Mouse (Mus musculus): ENCODE data around the gene Rhot2.
"Not testable (repeated sequence)": the region's sequence is repeated elsewhere in the genome, so short reads cannot be mapped to it uniquely, and the experiment has no call there.

Gene Rhot2

DNA sequence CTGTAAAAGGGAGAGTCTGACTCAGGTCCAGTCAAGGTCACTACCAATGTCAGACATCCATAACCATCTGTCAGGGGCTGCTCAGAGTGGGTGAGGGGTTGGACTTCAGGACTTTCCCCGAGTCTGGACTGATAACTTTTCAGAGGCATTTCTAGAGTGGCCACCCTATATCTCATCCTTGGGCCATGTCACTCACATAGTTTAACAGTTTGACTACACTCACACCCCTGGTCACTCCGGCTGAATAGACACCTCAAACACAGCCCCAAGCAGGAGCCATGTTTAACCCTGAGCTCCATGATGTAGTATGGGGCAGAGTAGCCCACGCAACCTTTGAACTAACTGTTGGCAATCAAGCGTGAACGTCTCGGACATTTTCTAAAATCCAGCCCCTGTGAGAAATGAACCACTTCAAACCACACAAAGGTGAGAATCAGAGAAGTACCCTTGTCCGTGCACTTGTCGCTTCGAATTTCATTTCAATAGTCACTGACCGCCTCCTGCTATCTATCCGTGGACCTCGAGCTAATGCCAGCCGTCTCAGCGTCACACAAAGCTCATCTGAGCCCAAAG, 29.6 kb upstream of the Rhot2 start:
- no peak for DNase-seq

DNA sequence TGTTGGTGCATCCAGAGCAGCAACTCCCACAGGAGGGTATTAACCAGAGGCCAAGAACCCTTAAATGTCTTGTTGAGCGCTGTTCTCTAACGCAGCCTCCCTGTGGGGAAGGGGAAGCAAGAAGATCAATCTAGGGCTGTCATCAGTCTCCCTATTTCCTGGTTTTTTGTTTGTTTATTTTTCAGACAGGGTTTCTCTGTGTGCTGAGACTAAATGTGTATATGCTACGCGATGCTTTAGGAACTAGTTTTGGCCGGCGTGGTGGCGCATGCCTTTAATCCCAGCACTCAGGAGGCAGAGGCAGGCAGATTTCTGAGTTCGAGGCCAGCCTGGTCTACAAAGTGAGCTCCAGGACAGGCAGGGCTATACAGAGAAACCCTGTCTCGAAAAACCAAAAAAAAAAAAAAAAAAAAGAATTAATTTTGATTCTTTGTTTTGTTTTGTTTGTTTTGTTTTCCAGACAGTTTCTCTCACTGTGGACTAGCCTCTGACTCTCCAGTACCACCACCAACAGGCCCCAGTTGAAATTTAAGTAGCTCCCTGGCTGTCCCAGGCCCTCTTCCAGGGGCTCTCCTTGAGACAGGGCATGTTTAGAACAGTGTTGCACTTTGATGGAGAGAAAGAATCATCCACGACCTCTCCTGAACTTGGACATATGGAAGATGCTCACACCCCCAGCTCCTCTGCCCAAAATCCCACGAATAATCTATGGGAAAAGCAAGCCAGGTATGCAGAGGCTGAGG, 28.9 kb upstream of the Rhot2 start:
- no peak for DNase-seq

DNA sequence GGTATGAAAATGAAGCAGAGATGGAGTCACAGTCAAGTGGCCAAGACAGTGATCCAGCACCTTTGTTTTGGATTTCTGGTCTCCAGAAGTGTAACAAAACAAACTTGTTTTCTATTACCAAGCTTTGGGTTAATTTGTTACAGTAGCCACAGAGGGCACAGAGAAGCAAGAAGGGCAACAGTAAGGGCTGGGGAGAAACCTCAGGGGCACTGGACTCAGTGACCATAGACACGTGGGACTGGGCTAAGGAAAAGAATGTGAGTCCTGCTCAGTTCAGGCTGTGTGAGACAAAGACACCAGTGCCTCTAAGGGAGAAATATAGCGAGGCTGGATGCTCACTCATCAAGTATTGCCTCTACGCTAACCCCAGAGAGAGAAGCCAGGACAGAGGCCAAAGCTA, 28.0 kb upstream of the Rhot2 start:
- DNase-seq = no peak

DNA sequence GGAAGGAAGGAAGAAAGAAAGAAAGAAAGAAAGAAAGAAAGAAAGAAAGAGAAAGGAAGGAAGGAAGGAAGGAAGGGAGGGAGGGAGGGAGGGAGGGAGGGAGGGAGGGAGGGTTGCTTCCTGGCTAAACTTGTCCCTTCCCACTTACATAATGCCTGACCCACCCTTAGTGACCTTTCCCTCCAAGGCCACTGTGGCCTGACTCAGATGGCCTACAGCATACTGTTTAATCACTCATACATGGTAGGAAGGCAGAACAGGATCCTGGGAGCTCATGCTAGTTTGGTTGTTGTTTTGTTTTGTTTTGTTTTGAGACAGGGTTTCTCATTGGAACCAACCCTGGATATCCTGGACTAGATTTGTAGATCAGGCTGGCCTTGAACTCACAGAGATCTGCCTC, 26.9 kb upstream of the Rhot2 start:
- DNase-seq = not testable (repeated sequence)

DNA sequence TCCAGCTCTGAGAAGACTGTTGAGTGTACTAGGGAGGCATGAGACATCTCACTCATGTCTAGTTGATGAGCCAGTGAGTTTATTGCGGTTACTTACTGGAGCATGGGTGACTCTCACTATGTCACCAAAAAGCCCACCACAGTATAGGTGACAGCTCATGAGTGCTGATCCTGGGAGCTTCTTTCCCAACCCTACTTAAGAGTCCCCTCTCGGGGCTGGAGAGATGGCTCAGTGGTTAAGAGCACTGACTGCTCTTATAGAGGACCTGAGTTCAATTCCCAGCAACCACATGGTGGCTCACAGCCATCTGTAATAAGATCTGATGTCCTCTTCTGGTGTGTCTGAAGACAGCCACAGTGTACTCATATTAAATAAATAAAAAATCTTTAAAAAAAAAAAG, 25.3 kb upstream of the Rhot2 start:
- no peak for DNase-seq

DNA sequence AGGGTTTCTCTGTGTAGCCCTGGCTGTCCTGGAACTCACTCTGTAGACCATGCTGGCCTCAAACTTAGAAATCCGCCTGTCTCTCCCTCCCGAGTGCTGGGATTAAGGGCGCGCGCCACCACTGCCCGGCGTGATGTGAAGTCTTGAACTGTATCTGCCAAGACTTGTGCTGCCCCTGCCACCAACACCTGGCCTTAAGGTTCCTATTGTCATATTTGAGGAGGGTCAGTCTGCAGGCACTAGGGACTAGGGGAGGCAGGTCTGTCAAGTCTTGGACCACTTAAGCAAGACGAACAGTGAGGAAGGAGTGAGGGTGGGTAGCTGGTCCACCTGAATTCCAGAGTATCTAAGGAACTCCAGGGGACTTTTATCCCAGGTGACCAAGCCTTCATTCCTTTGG, 24.8 kb upstream of the Rhot2 start:
- DNase-seq = no peak

DNA sequence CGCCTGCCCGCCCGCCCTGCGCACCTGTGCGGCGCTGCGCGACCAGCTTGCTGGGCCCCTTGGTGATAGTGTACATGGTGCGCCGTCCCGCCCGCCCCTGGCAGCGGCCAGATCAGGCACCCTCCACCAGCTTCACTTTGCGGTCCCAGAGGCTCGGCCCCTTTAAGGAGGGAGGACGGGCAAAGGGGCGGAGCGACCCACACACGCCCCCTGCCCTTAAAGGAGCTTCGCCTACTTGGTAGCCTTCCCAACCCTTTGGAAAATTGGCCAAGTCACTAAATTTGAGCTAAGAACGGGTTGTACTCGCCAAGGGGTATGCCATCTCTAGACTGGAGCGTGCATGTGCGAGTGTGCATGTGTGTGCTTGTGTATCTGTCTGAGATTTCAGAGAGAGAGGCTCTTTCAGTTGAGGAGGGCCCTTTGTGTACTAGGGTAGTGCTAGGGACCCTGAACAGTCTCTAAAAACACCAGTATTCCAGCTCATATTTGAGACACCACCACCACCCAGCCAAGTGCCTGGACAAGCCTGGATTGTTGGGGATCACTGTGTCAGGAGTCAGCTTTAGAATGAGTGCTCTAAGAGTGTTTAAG, 24.0 kb upstream of the Rhot2 start, which contains the start of gene Mcrip2:
Gene Mcrip2 (minus strand): TSS at position 164 of the 591 bp plus-strand sequence.
- peak; percentile 88 to 92 for DNase-seq

DNA sequence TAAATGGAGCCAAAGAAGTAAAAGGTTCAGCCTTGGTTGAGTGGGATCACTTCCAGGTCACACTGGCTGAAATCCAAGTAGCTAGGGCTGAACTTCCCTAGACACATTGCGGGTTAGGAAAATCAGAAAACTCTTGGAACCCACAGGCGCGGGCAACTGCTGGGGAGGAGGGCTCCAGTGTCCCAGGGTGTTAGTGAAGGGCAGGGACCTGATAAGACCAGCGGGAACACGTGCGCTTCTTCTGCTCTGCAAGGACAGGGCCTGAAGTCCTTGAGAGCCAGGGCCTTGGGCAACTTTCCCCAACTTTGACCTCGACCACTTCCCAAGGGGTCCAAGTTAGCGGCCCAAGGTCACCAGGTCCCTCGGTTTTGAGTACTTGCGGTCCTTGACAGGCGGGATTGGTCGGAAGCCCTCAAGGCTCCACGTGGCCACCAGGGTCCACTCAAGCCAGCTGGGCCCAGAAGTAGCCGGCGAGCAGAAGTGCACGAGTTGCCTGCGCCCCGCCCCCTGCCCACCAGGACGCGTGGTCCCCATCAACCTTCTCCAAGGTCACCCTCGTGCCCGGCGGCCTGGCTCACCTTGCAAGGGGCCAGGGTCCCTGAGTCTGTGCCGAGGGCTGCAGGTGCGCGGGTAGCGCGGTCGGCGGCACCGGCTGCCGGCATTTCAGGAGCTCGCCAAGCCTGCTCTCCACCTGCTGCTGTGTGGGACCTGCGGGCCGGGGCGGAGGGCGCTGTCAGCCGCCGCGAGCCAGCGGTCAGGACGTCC, 23.4 kb upstream of the Rhot2 start:
- peak; percentile 57 to 59 for DNase-seq

DNA sequence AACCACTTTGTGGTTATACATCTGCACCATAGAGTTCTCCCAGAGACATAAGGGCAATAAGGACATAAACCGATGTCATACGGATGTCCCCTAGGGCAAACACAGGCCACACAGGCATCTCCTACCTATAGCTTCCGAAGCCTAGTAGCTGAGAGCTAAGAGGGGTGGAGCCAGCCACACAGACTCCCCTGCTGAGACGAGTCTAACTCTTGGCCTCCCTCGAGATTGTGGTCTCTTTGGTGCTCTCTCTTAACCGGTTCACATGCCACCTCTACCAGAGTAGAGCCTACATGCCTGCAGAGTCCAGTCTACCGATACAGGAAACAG, 22.8 kb upstream of the Rhot2 start:
- no peak for DNase-seq

DNA sequence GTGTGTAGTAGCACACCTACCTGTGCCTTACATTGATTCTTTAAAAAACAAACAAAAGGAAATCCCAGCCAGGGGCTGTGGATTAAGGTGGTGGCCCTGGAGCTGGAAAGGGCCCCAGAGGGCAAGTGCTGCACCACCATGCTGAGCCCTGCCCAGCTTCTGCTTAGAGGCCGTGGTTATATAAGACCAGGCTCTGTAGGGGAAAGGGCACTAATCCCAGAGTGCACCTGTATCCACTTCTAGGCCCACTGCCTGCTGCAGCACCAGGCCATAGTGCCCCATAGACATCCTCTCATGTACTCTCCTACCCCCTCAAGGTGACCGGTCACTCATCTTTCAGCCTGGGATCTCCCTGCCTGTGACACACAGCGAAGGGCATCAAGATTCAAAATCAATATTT, 21.5 kb upstream of the Rhot2 start:
- no peak for DNase-seq

DNA sequence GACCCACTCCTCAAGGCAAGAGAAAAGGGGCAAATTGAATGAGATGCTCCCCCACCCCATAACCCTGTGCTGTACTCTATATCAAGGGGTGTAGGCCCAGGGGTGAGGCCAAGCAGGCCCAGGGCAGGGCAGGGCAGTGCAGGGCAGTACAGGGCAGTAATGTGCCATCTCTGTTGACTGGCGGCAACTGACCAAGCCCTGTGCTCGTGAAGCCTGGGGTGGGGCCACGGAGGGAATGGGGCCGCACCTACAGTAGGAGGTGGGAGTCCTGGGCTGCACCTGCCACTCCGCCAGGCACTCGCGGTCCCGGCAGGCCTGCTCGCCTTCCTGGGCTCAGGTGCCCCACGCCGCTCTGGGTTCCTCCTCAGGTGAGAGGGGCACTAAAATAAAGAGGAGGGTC, 20.6 kb upstream of the Rhot2 start:
- DNase-seq = no peak

DNA sequence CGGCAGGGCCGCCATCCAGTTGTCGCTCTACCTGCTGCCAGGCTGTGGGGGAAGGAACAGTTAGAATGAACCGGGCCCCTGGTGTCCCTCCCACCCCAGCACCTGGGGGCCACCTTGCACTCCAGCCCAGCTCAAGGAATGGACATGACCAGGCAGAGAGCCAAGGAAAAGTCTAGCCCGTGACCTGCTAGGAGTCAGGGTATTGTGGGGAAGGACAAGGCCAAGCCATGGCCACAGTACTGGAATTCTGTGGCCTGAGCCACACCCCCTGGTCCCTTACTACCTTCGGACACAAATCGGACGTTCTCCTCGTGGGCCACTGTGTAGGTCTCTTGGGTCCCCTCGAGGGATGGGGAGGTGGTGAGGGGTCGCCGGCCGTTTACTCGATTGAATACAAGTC, 19.7 kb upstream of the Rhot2 start:
- no peak for DNase-seq

DNA sequence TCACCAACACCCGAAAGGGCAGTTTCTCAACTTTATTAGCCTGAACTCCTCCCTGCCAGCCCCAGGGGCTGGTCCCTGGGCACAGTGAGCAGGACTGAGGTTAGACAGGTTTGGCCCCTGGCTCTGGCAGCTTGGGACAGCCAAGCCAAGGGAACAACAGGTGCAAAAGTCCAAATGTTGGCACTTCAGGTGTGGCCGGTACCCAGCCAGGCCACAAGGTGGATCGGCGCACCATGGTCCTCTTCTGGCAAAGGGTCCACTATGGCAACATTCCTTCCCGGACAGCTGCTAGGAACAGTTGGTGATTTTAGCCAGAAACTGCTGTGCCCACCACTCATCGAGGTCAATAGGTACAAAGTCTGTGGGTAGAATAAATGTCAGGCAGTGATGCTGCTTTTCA, 19.0 kb upstream of the Rhot2 start:
- DNase-seq = no peak

DNA sequence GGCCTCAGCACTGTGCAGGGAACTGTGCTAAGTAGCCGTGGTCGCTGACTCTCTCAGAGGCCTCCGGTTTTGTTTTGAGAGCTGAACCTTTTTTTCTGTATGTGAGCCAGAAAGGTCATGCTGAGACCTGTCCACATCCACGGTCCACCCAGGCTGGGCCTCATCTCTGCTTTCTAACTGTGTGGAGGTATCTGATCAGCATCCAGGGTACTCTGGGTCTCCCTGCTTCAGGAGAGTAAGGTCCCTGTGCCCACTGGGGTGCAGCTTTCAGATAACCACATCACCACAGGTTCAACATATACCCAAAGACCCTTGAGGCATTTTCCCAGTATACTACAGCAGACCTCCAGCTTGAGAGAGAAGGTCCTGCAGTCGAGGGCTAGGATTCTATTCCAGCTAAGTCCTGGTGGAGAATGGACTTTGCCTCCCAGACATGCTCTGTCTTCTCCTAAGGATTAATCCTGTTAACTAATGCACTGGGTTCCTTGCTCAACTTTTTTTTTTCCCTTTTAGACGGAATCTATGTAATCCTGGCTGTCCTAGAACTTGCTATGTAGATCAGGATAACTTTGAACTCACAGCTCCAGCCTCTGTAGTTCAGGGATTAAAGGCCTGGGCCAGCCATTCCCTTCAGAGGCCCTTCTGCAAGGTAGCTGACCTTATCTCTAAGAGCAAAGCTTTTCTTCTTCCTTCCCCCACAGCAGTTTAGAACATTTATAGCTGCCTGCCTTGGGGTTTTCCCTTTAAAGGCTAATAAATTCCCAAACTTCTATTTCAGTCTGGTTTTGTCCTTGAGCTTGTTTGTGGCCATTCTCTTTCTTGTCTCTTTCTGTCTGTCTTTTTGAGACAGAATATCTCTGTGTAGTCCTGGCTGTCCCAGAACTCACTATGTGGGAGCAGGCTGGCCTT, 17.3 kb upstream of the Rhot2 start:
- no peak for DNase-seq

DNA sequence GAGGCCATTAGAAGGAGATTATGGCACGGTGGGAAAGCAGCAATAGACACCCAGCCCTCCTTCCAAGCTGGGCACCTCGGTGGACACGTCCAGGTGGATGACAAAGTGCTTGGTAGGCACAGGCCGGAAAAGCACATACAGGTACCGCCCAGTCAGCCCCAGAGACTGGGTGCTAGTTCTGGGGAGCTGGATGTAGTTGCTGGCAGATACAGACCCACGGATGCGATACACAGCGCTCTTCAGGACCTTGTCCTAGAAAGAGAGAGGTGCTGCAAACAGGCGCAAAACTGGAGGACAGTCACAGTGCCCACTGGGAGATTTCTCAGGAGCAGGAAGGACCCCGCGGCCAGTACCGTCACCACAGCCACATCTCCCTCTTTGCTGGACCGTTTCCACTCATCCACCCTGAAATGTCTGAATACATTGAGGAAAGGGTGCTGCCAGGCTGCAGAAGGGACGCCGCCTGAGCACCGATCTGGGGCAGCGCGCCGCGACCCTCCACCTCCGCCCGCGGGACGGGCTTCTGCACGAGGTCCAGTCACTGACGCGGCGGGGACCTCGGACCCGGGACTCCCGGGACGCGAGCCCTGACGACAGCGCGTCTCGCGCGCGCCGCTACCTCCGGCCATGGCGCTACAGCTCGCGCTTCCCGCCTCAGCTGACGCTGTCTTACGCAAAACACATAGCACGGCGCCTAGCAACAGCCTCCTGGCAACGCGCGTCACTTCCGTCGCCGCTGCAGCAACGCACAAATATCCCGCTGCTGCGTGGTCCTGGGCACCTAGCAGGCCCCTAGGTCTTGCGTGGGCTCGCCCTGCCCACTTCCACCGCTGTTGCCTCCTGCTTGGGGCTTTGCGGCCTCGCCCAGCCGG, 16.4 kb upstream of the Rhot2 start, which contains the start of gene Wdr90:
Gene Wdr90 (minus strand): TSS at position 670 of the 872 bp plus-strand sequence.
- peak; percentile 93 to 95 for DNase-seq

DNA sequence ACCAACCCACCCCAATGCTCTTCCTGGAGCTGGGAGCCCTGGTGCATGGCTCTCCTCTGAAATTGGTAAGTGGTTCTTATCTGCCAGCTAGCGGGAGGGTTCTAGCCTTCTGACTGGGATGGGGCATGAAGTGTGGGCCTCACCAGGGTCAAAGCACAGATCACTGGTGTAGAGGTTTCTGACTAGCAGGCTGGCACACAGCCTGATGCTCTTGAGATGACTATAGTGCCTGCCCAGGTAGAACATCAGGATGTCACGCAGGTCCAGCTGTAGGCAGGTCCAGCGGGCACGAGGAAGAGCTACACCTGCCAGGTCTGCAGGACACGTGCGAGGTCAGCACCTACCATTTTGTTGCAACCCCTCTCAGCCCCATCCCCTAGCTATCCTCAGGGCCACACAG, 15.6 kb upstream of the Rhot2 start:
- no peak for DNase-seq

DNA sequence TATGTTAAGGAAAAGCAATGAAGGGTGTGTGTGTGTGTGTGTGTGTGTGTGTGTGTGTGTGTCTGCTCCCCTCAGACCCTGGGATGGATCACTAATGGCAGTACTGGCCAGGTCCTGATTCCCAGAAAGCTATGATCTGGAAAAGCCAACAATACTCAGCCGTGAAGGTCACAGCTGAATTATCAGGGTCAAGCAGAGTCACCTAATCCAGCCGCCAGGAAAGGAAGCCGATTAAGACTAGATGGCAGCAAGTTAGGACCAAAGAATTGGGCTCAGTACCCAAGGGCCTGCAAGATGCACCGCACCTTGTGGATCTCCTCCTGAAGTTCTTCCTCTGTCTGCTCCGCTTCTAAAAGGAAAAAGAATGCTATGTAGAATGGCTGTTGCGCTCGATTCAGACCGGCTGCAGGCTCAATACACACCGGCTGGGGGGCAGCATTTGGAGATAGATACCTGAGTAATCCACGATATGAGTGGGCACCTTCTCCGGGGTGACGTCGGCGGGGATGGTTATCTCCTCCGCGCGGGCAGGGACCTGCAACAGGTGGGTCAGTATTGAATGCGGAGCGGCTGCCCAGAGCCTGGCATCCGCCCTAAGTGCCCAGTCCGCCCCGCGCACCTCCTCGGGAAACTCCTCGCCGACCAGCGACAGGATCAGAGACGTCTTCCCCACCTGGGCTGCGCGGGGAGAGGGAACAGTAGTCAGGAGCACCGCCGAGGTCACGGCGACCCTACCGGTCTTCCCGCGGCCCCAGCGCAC, 835 bp downstream of the Rhot2 start:
- no peak for DNase-seq

DNA sequence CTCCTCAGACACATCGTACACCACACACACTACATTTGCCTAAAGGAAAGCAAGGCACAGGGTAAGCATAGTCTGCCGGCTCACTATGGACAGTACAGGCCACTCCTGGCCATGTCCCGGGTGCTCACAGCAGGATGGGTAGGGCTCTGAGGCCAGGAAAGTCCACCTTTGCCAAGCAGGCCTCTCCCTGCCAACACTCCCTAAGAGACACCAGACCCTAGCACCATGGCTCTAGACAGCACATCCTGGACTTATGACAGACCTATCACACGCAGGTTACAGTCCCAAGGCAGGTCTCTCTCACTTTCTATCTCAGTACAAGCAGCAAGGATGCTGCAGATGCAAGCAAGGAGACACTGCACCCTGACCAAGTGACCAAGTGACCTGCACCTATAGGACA, 1.5 kb downstream of the Rhot2 start:
- no peak for DNase-seq

DNA sequence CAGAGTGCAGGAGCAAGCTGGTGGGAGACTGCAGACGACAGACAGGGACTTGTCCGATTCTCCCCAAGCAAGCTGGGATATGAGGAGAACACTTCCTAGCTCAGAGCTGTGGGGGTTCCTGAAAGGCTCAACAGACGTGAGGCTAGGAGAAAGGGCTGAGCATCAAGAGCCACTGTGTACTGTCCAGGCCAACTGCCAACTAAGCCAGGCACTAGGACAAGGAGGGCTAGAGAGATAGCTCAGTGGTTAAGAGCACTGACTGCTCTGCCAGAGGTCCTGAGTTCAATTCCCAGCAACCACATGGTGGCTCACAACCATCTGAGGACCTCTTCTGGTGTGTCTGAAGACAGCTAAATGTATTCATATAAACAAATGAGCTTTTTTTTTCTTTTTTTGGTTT, 2.1 kb downstream of the Rhot2 start:
- DNase-seq = no peak

DNA sequence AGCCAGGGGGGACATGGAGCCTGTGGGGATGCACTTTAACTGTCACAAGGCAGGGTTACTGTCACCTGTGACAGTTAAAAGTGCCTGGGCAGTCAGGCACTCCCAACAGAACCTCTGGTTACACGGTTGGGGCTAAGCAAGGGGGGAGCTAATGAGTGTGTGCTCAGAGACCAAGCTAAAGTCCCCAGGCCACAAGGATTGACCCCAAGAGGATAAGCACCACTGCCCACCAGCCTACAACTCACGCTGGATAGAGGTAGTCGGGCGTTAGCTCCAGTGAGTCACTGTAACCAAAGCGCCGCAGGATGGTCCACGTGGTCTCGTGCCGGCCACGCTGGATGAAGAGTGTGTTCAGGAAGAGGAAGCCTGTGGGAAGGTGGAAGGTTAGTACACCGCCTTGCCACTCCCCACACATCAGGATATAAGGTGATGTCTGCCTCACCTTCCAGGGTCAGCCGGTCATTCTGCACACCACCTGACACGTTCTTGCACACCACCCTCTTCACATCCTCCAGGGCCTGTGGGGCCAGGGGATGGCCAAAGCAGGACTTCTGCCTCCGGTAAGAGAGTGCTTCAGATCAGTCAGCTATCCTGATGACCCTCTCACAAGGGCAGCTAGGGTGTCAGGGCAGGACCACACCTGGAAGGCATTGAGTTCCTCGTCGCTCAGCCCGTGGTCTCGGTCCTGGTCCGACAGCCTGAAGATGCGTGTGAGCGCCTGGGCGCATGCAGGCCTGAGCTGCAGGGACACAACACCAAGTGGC, 3.4 kb downstream of the Rhot2 start, which contains the start of gene Gm20683:
Gene Gm20683 (minus strand): TSS at position 647 of the 764 bp plus-strand sequence.
- no peak for DNase-seq

Measured in lung, adult 18-20 months (tissue).